12 mouse cellular contexts compared by ENCODE assay signal in genomic region chr7:80864151-80864550, GRCm38 (mm10). TPM values are rescaled to one million over a fixed set of nuclear protein-coding genes. Genes with fewer than 3 reads are reported as not detected.
DNase-seq lines count a peak whose midpoint lies in the region; ATAC-seq and TF ChIP-seq lines count a peak whose summit lies in the region.
"Had no signal": no experiment of that assay in that cellular context is flagged by ENCODE, and none has a peak within 500 bp of the region (broad histone marks: within the 10 kb centered on the region; RNA-seq: fewer than 3 reads in every experiment).

No protein-coding gene starts in this region.

- H3K27ac ChIP-seq in embryonic facial prominence, embryonic 13.5 days: peak overlapping the region; percentile 39; the same call in 1 of the 2 replicates
- no peak overlapping the region for H3K27ac ChIP-seq in embryonic facial prominence, embryonic 10.5 days (replicated peaks)
- H3K27ac ChIP-seq in heart, postnatal 0 days (ENCODE audit: low read depth): peak overlapping the region; percentile 90
- 0 out of 2 replicates have a peak overlapping the region, but pooled peaks have one; percentile 64 for H3K27ac ChIP-seq in liver, embryonic 15.5 days (replicated peaks)
- H3K27ac ChIP-seq: limb, embryonic 12.5 days had no signal

- no peaks in the 10 kb centered on the region for H3K9me3 ChIP-seq in embryonic facial prominence, embryonic 13.5 days
- no peaks in the 10 kb centered on the region for H3K9me3 ChIP-seq in embryonic facial prominence, embryonic 10.5 days
- no peaks in the 10 kb centered on the region for H3K9me3 ChIP-seq in heart, postnatal 0 days (replicated peaks; ENCODE audit: control insufficient read depth, low read length)
- H3K9me3 ChIP-seq in liver, embryonic 15.5 days (replicated peaks): no peaks in the 10 kb centered on the region
- H3K9me3 ChIP-seq: limb, embryonic 12.5 days had no signal

- peaks cover 36% of the 10 kb centered on the region for H3K4me1 ChIP-seq in embryonic facial prominence, embryonic 13.5 days
- H3K4me1 ChIP-seq in embryonic facial prominence, embryonic 10.5 days: peaks cover 37% of the 10 kb centered on the region
- peaks cover 32% of the 10 kb centered on the region for H3K4me1 ChIP-seq in heart, postnatal 0 days (ENCODE audit: control insufficient read depth, insufficient read depth)
- H3K4me1 ChIP-seq in liver, embryonic 15.5 days (replicated peaks): peaks cover 46% of the 10 kb centered on the region

- no peak for TF ChIP-seq CTCF in heart, postnatal 0 days (IDR thresholded peaks at IDR 0.05; ENCODE audit: low read depth)

- peaks cover 61% of the 10 kb centered on the region for H3K36me3 ChIP-seq in embryonic facial prominence, embryonic 13.5 days
- H3K36me3 ChIP-seq in embryonic facial prominence, embryonic 10.5 days (replicated peaks): peaks cover 62% of the 10 kb centered on the region
- peaks cover 51% of the 10 kb centered on the region for H3K36me3 ChIP-seq in heart, postnatal 0 days (replicated peaks; ENCODE audit: control insufficient read depth, insufficient read depth, low read length)
- H3K36me3 ChIP-seq in liver, embryonic 15.5 days (replicated peaks): 0 out of 2 replicates have a peak, but pooled peaks cover 11% of the 10 kb centered on the region

- DNase-seq in embryonic facial prominence, embryonic 10.5 days (ENCODE audit: low spot score): no peak
- DNase-seq in heart, postnatal 0 days (ENCODE audit: low spot score): no peak
- no peak for DNase-seq in heart, postnatal 36 days
- DNase-seq in liver: no peak
- peak; percentile 44 for DNase-seq in T-cell, adult 2 months (ENCODE audit: low spot score)
- DNase-seq in left cerebral cortex, postnatal 4 days: no peak
- DNase-seq: cerebellum, adult 9-11 months; right cerebral cortex, postnatal 25 days had no signal

- H3K27me3 ChIP-seq in embryonic facial prominence, embryonic 13.5 days: no peaks in the 10 kb centered on the region
- no peaks in the 10 kb centered on the region for H3K27me3 ChIP-seq in embryonic facial prominence, embryonic 10.5 days (replicated peaks; ENCODE audit: low read depth, poor library complexity, severe bottlenecking)
- H3K27me3 ChIP-seq in heart, postnatal 0 days (ENCODE audit: control insufficient read depth, insufficient read depth, low read length): no peaks in the 10 kb centered on the region
- no peaks in the 10 kb centered on the region for H3K27me3 ChIP-seq in liver, embryonic 15.5 days
- H3K27me3 ChIP-seq: limb, embryonic 12.5 days had no signal

- no peak overlapping the region for H3K9ac ChIP-seq in embryonic facial prominence, embryonic 13.5 days
- H3K9ac ChIP-seq in heart, postnatal 0 days (replicated peaks; ENCODE audit: low read depth, low read length): no peak overlapping the region
- no peak overlapping the region for H3K9ac ChIP-seq in liver, embryonic 15.5 days
- H3K9ac ChIP-seq: limb, embryonic 12.5 days had no signal

- intact Hi-C loops in heart, postnatal 36 days (cut with DNase I): loop anchor here (5.0 kb wide), 1 partner anchor 478 kb away; no protein-coding TSS in a partner anchor
- intact Hi-C loops in left cerebral cortex, postnatal 4 days (cut with DNase I): no loop called here

- WGBS in embryonic facial prominence, embryonic 13.5 days: 78% methylated on average over 1 of the region's 1 CpGs
- WGBS in embryonic facial prominence, embryonic 10.5 days: 75% methylated on average over 1 of the region's 1 CpGs
- 50% methylated on average over 1 of the region's 1 CpGs for WGBS in heart, postnatal 0 days
- 24% methylated on average over 1 of the region's 1 CpGs for WGBS in liver, embryonic 15.5 days (ENCODE audit: insufficient replicate concordance)

- no peak for ATAC-seq in embryonic facial prominence, embryonic 13.5 days (ENCODE audit: insufficient number of reproducible peaks, insufficient read depth, low FRiP score, low TSS enrichment, low read depth)
- ATAC-seq in heart, postnatal 0 days (ENCODE audit: insufficient read depth, low read depth): no peak
- ATAC-seq in liver, embryonic 15.5 days (ENCODE audit: insufficient read depth): no peak

- H3K4me2 ChIP-seq in embryonic facial prominence, embryonic 13.5 days: 0 out of 2 replicates have a peak overlapping the region, but pooled peaks have one; percentile 0
- H3K4me2 ChIP-seq in heart, postnatal 0 days (ENCODE audit: low read depth, low read length): peak overlapping the region; percentile 30; the same call in 1 of the 2 replicates
- no peak overlapping the region for H3K4me2 ChIP-seq in liver, embryonic 15.5 days

- TF ChIP-seq EP300 in heart, postnatal 0 days (IDR thresholded peaks at IDR 0.05; ENCODE audit: low read depth): no peak

- H3K4me3 ChIP-seq in embryonic facial prominence, embryonic 13.5 days: no peak overlapping the region
- no peak overlapping the region for H3K4me3 ChIP-seq in embryonic facial prominence, embryonic 10.5 days
- H3K4me3 ChIP-seq in heart, postnatal 0 days (ENCODE audit: low read depth, low read length): no peak overlapping the region
- H3K4me3 ChIP-seq in liver, embryonic 15.5 days (replicated peaks): no peak overlapping the region
- H3K4me3 ChIP-seq: limb, embryonic 12.5 days had no signal

RNA-seq across cellular contexts. Expression of gene Zscan2, which starts 3.4 kb away (rescaled TPM):
- polyA plus RNA-seq in embryonic facial prominence, embryonic 13.5 days (2015; fragmentation: Nextera tagmentation; extraction: Ambion mirVana): 3.3 and 3.9 TPM in 2 replicates
- polyA plus RNA-seq in embryonic facial prominence, embryonic 10.5 days (2016; fragmentation: Nextera tagmentation; extraction: Ambion mirVana): 3.0 and 3.5 TPM in 2 replicates
- 3.7 and 22.0 TPM in 2 replicates for total RNA-seq in heart, postnatal 0 days (2014; rRNA removed; ENCODE audit: low replicate concordance)
- 1.3 and 2.0 TPM in 2 replicates for polyA plus RNA-seq in heart, postnatal 0 days (2015; fragmentation: Nextera tagmentation; extraction: Ambion mirVana)
- total RNA-seq in heart, postnatal 36 days (2021): 1 to 10 TPM; 5.5 to 5.7 TPM
- polyA plus RNA-seq in liver, embryonic 15.5 days (2015; fragmentation: Nextera tagmentation; extraction: Ambion mirVana): 0.26 and 0.45 TPM in 2 replicates
- 10 to 100 TPM; 20.3 to 21.3 TPM for total RNA-seq in left cerebral cortex, postnatal 4 days (2021)

RNA-seq across cellular contexts. Expression of gene Wdr73, which starts 36.9 kb away (rescaled TPM):
- polyA plus RNA-seq in embryonic facial prominence, embryonic 13.5 days (2015; fragmentation: Nextera tagmentation; extraction: Ambion mirVana): 31.5 and 33.0 TPM in 2 replicates
- polyA plus RNA-seq in embryonic facial prominence, embryonic 10.5 days (2016; fragmentation: Nextera tagmentation; extraction: Ambion mirVana): 49.1 and 52.0 TPM in 2 replicates
- 22.4 and 23.2 TPM in 2 replicates for total RNA-seq in heart, postnatal 0 days (2014; rRNA removed; ENCODE audit: low replicate concordance)
- 11.4 and 12.4 TPM in 2 replicates for polyA plus RNA-seq in heart, postnatal 0 days (2015; fragmentation: Nextera tagmentation; extraction: Ambion mirVana)
- 1 to 10 TPM; 5.1 to 5.6 TPM for total RNA-seq in heart, postnatal 36 days (2021)
- 13.2 and 13.7 TPM in 2 replicates for polyA plus RNA-seq in liver, embryonic 15.5 days (2015; fragmentation: Nextera tagmentation; extraction: Ambion mirVana)
- 10 to 100 TPM; 29.6 to 36.7 TPM for total RNA-seq in left cerebral cortex, postnatal 4 days (2021)

RNA-seq across cellular contexts. Expression of gene Iqgap1, which starts 38.4 kb away (rescaled TPM):
- 56.0 and 61.2 TPM in 2 replicates for polyA plus RNA-seq in embryonic facial prominence, embryonic 13.5 days (2015; fragmentation: Nextera tagmentation; extraction: Ambion mirVana)
- polyA plus RNA-seq in embryonic facial prominence, embryonic 10.5 days (2016; fragmentation: Nextera tagmentation; extraction: Ambion mirVana): 29.2 and 29.3 TPM in 2 replicates
- 39.8 and 88.5 TPM in 2 replicates for total RNA-seq in heart, postnatal 0 days (2014; rRNA removed; ENCODE audit: low replicate concordance)
- polyA plus RNA-seq in heart, postnatal 0 days (2015; fragmentation: Nextera tagmentation; extraction: Ambion mirVana): 22.6 and 23.6 TPM in 2 replicates
- total RNA-seq in heart, postnatal 36 days (2021): 10 to 100 TPM; 40.5 to 43.2 TPM
- polyA plus RNA-seq in liver, embryonic 15.5 days (2015; fragmentation: Nextera tagmentation; extraction: Ambion mirVana): 14.4 and 15.5 TPM in 2 replicates
- 10 to 100 TPM; 40.9 to 43.2 TPM for total RNA-seq in left cerebral cortex, postnatal 4 days (2021)

RNA-seq across cellular contexts. Expression of gene Nmb, which starts 40.7 kb away (rescaled TPM):
- polyA plus RNA-seq in embryonic facial prominence, embryonic 13.5 days (2015; fragmentation: Nextera tagmentation; extraction: Ambion mirVana): 5.6 and 5.8 TPM in 2 replicates
- 7.0 and 7.4 TPM in 2 replicates for polyA plus RNA-seq in embryonic facial prominence, embryonic 10.5 days (2016; fragmentation: Nextera tagmentation; extraction: Ambion mirVana)
- total RNA-seq in heart, postnatal 0 days (2014; rRNA removed; ENCODE audit: low replicate concordance): 5.5 and 17.6 TPM in 2 replicates
- 4.2 and 4.4 TPM in 2 replicates for polyA plus RNA-seq in heart, postnatal 0 days (2015; fragmentation: Nextera tagmentation; extraction: Ambion mirVana)
- 1 to 10 TPM; 5.9 to 8.8 TPM for total RNA-seq in heart, postnatal 36 days (2021)
- 0.93 and 1.3 TPM in 2 replicates for polyA plus RNA-seq in liver, embryonic 15.5 days (2015; fragmentation: Nextera tagmentation; extraction: Ambion mirVana)
- 1 to 10 TPM; 8.4 to 9.0 TPM for total RNA-seq in left cerebral cortex, postnatal 4 days (2021)
- total RNA-seq: hematopoietic stem cell, adult 5-6 weeks had no signal
